Mouse (Mus musculus) brain, embryonic 14.5 days (tissue): ENCODE measurements around the gene Hdac4.

Experiments used
- CTCF ChIP-seq: fragments of 200-500 bp; IDR thresholded peaks from 2 replicates; pipeline ENCODE4 v1.5.1; 2012; ENCODE audit warnings: inconsistent platforms, mild to moderate bottlenecking, moderate library complexity, borderline replicate concordance; ENCODE audit not compliant: insufficient read depth, insufficient read length; ENCODE audit errors: extremely low read depth
- POLR2A ChIP-seq: fragments of 200-500 bp; IDR thresholded peaks from 2 replicates; pipeline ENCODE4 v1.6.1; 2012; ENCODE audit warnings: mild to moderate bottlenecking, inconsistent platforms, borderline replicate concordance; ENCODE audit not compliant: poor library complexity, insufficient read depth, insufficient read length, severe bottlenecking; ENCODE audit errors: extremely low read depth

DNA sequence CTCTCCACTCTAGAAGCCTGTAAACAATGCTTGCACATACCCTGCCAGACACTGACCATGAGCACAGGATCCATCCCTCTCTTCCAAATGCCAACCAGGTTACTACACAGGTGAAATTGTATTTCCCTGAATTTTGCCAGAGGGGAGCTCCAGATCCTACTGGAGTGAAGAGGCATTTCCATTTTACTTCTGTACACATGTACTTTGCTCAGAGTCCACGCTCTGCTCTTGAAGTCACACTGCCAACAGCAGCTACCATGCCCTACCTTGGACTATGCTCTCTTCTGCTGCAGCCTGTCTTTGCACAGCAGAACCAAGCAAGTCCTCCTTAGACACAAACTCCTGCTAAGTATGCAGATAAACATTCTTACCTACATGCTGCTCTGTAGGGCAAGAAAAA lies 206.6 kb downstream of the Hdac4 start:
- no peak for TF ChIP-seq POLR2A
- no peak for TF ChIP-seq CTCF
